Mouse (Mus musculus) adrenal gland, postnatal 25 days (tissue): ENCODE measurements around the gene Slc7a10. TPM values are rescaled to one million over a fixed set of nuclear protein-coding genes. Genes with fewer than 3 reads are reported as not detected.
"Not testable (repeated sequence)": the region's sequence is repeated elsewhere in the genome, so short reads cannot be mapped to it uniquely, and the experiment has no call there.

Source experiments
- DNase-seq: peaks from one replicate; pipeline ENCODE4 v3.0.0; 2021; ENCODE audit warnings: mixed read lengths
- total RNA-seq: library from RNA; stranded (reverse); gene quantifications from 2 replicates; pipeline ENCODE4 v1.2.3, GENCODE M21; 2021

The Slc7a10 gene
- total RNA-seq, 1 experiment from 2014 or later: 3.0 TPM

- DNase-seq: no peak
Measured at GRCm38 (mm10) chr7:35175533-35175932, 10.7 kb upstream of the Slc7a10 start.

DNA sequence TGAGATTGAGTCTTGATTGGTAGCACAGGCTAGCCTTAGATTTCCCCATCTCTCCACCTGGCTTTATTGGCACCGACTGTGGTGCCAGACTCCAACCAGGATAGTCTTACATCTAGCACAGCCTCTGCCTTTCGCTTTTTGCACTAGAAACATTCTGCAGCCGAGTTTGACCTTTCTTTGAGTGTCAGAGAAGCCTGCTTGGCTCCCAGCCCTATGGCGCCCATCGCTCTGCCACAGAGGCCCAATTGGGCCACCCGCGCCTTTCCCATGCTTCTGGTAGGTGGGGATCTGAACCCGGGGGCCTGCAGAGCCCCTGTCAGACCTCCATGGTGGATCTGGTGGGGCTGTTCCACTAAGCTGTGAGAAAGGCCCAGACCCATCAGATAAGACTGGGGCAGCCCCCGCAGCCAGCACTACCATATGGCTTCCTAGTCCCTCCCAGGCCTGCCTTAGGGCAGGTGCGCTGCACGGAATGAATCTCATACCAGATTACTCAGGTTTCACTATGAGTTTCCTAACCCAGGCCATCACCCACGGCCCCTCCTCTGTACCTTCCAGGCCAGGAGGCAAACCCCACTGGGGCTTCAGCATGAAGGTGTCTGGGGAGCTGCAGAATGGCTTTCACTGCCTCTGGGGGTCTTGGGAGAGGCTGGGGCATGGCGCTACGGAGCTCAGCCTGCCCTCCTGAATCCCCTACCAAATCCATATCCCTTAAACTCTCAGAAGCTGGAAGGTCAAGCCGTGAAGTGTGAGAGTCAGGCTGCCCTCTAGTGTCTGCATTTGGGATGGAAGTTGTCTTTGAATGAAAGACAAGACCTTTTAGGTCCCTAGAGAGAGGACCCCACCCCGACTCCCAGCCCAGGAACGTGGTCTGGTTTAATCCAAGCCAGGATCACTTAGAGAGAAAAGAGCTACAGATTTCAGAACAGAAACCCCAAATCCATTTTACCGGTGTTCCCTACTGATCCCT, 9.5 kb upstream of the Slc7a10 start:
- peak; percentile 46 for DNase-seq

DNA sequence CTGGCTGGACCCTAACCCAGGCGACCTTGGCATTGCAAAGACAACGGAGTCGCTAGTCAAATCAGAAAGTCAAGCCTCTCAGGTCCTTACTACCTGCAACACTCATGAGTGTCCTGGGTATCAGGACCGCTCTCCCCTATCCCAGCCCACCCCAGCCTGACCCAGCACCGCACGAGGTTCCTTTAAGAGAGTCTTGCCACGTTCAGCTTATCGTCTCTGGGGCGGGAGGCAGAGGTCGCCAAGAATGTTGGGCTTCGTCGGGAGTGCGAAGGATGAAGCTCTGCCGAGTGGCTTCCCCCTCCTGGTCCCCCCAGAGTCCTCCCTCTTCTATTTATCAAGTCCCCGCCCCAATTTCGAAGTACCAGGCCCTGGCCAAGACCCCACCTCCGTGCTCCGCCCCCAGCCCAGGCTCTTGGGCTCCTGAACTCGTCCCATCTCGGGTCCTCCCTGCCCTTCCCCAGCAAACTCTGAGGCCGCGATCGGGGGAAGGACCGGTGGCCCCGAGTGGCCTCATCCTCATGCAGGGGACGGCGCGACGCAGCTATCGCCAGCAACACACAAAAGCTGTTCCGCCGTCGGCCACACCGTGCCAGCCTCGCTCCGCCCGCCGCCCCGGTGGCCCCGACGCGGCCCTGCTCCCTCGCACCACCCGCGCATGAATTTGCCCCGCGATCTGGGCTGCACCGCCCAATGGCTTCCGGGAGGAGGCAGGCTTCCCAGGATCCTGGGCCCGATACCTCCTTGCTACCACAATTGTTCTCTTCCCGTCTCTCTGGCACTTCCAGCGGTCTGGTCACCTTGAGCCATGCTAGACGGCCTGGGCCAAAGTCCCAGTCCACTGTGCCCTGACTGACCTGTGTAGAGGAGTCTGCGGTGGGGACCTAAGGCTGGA, 1.1 kb upstream of the Slc7a10 start:
- peak; percentile 60 for DNase-seq

- no peak for DNase-seq
Measured at GRCm38 (mm10) chr7:35189699-35190098, 3.5 kb downstream of the Slc7a10 start.

DNA sequence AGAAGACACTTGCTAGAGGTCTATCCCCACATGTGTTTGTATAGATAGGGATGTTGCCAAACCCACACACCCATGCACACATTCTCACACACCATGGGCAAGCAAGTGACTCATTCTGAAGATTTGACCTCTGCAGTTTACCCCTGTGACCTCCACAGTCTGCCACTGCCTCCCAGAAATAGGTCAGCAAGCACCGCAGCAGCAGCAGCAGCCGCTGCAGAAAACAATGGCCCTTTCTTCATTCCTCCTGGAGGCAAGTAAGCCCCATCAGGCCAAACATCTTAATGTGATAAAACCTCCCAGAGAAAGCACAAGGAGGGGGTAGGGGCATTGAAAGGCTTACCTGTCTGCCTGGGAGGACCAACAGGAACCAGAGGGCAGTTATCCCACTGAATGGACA, 5.1 kb downstream of the Slc7a10 start:
- DNase-seq: no peak

DNA sequence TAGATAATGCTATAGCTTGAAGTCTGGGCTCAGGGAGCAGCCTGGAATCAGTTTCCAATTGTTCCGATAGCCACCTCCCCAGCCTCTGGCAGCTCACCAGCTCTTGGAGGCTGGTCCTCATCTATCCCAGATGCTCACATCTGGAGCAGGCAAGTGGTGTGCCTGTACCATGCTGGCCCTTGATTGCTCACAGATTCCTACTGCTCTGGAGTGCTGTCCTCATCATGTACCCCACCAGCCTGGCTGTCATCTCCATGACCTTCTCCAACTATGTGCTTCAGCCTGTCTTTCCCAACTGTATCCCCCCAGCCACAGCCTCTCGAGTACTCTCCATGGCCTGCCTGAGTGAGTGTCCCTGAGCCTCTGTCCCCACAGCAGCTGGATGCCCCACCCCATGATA, 10.8 kb downstream of the Slc7a10 start:
- no peak for DNase-seq

GRCm38 (mm10) chr7:35198981-35199754, 13.0 kb downstream of the Slc7a10 start:
- peak; percentile 27 for DNase-seq

DNA sequence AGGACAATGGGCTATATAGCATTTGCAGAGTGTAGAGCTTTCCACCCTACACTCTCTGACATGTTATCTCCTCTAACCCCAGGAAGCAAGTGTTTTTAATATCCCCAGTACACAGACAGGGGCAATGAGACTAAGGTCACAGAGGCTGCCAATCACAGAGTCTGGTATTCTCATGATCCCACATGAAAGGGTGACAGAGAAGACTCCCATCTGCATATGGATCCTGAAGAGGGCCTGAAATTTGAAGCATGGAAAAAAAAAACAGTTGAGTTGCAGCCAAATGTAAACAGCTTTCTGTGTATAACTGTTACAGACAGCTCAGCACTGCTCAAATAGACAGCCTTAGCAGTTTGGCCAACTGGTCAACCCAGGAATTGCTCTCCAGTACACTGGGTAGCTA, 13.6 kb downstream of the Slc7a10 start:
- no peak for DNase-seq

DNA sequence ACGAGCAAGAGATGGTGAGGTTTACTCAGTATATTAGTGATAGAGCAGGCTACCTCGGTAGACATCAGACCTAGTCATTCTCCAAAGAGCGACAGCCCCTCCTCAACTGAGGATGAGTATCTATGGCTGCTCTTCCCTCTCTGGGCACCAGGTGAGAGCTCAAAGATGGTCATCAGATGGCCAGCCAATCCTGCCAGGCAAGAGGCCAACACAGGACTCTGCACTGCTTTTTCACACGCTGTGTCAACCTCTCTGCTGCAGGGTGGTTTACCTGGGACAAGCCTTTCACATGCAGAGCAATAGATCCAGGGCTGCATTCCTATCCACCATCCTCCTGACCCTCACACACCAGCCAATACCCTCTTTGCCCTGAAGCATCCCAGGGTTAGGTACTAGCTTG, 25.6 kb downstream of the Slc7a10 start:
- DNase-seq: no peak

- peak; percentile 40 for DNase-seq
Measured at GRCm38 (mm10) chr7:35214442-35215222, 28.4 kb downstream of the Slc7a10 start.

DNA sequence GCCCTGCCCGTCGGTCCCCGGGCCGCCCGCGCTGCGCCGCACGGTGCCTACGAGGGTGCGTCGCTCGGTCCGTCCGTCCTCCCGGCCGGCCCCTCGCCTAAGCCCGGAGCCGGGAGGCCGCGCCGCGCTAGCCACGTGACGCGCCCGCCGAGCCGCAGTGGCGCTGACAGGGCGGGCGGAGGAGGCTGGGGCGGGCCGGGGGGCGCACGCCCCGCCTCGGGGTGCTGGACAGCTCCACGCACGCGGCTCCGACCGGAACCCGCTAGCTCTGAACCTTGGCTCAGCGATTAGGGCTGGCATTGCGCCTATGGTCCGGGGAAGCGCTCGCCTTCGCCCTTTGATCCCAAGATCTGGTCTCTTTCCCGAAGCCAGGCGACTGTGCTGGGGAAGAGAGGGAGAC, 29.0 kb downstream of the Slc7a10 start, which contains the start of gene Lrp3:
Lrp3 (minus strand) TSS at position 274 of the 400 bp plus-strand sequence.
- DNase-seq: peak; percentile 90

- DNase-seq: no peak
Measured at GRCm38 (mm10) chr7:35215731-35216130, 29.5 kb downstream of the Slc7a10 start.

DNA sequence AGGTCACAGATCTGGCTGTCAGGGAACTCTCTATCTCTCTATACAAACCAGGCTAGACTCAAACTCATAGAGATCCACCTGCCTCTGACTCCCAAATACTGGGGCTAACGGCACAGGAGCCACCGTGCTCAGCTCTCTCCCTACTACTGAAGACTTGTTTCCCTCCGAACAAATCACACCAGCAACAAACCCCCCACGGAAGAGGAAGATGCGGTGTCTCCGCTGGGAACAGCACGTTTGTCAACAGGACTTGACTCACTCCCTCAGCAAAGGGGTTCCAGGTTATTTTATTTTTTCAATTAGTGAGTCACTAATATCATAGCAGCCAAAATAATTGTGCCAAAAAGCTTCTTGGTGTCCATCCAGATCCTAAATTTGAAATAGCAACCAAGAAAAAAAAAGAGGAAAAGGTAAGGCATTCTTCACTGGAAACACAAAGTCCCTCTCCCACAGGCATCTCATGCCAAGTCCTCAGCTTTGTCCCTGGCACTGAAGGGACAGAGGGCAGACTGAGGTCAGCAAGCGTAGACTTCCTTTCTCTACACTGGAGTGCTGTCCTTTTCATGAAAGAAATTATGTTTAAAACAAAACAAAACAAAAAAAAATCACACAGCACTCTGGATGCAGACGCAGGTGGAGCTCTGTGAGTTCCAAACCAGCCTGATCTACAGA, 34.6 kb downstream of the Slc7a10 start:
- DNase-seq: no peak

DNA sequence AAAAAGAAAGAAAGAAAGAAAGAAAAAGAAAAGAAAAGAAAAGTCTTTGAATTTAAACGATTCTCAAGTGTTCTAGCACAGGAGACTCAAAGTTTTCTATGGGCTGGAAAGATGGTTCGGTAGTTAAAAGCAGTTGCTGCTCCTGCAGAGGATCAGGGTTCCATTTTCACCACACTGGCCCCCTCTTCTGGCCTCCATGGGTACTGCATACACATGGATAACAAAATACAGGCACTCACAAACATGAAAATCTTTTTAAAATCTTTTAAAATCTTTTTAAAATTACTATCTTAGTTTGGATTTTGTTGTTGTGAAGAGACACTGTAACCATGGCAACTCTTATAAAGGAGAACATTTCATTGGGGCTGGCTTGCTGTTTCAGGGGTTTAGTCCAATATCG, 44.1 kb downstream of the Slc7a10 start:
- no peak for DNase-seq

DNA sequence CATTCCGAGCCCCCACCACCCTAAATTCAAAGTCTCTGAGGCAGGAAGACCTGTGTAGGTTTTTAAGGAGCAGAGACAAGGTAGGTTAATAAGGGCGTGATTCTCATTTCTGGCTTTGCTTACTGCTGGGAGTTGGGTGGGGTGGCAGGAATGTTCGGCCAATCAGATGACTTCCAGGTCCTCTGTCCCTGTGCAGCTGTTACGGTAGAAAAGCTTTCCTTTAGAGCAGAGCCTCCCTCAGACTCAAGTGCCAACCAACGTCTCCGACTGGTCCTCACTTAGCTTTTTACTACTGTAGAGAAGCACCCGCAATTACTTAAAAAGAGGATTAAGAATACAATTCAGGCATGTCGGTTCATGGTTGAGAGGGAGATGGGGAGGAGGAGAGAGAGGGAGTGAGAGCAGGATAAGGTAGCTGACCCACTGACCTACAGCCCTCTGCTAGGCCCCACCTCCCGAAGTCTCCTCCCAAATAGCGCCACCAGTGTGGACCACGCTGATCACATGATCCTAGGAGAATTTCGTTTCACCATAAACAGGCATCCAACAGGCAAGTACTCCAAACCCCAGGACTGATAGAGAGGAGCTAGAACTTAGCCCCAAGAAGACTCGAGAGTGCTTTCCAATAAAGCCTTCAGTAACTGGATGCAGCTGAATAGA, 46.7 kb downstream of the Slc7a10 start:
- DNase-seq: no peak

GRCm38 (mm10) chr7:35233861-35234260, 47.7 kb downstream of the Slc7a10 start:
- DNase-seq: no peak

DNA sequence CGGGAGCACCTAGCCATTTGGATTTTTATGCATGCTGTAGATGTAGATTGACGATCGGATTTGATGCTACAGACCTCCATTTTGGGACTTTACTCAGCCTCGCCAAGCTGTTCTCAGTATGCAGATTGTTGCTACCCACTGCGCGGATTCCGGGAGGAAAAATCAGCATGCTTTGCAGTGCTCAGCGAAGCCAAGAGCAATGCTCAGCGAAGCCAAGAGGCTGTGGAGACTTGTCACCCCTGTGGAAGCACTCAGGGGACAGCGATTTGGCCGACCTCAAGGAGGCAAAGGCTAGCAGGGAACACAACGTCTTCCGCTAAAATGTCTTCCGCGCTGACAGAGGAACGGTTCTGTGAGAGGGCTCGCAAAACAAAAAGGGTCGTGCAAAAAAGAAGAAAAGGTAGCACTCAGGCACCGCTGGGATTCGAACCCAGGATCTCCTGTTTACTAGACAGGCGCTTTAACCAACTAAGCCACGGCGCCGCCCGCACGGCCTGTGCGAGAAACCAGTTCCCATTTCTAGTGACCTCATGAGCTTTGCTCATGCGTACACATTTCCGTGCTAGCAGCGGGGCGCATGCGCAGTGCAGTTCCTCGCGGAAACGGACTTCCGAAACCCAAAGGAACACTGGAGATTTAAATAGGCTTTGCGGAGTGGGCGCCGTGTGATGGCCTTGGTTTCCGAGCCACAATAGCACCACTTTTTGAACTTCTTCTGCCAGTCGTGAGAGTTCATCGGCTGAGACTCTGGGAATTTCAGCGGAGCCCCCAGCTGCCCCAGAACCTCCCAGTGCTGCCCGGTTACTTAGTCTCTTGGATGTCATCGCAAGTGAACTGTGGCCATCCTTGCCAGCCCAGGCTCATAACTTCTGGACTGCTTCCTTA, 48.4 kb downstream of the Slc7a10 start:
- peak; percentile 97 for DNase-seq

DNA sequence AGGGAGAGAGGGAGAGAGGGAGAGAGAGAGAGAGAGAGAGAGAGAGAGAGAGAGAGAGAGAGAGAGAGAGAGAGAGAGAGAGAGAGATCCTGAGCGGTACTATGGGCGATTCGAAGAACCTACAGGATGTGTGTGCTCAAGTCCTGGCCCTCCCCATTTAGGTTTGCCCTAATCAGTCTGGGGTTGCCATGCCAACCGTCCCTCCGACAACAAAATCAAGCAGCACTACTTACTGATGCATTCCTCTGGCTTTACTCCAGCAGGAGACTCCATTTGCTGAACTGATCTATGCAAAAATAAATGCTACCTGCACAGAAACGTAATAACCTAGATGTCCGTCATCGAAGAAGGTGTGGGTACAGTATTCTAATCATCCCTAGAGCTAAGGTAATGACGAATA, 49.1 kb downstream of the Slc7a10 start:
- DNase-seq: peak; percentile 62

DNA sequence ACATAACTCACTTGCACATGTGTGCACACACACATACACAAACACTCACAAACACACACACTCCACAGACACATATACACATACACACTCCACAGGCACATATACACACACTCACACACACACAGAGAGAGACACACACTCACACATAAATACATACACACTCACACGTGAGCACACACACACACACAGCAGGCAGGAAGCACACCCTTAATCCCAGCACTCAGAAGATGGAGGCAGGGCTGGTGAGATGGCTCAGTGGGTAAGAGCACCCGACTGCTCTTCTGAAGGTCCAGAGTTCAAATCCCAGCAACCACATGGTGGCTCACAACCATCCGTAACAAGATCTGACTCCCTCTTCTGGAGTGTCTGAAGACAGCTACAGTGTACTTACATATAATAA, 51.8 kb downstream of the Slc7a10 start:
- DNase-seq: not testable (repeated sequence)
